Mouse (Mus musculus) forebrain, embryonic 14.5 days (tissue): ENCODE measurements around the gene Fut4. TPM values are rescaled to one million over a fixed set of nuclear protein-coding genes. Genes with fewer than 3 reads are reported as not detected.
A peak's percentile ranks its signal among the peaks of the same experiment; 100 is the strongest.

Source experiments
- ATAC-seq: fragments of 200-750 bp; cut with Nextera tagmentation; 2 replicates; pipeline ENCODE4 v1.8.0; 2017; ENCODE audit warnings: mild to moderate bottlenecking, moderate library complexity
- DNase-seq: peaks from one replicate; pipeline ENCODE4 v3.0.0-alpha.2; 2015; ENCODE audit warnings: low spot score
- H3K27ac ChIP-seq: fragments of 300-500 bp; sonication (generic); 2 replicates; pipeline ENCODE4 v1.5.1; 2014; ENCODE audit warnings: low read depth, mild to moderate bottlenecking, control low read depth, low read length, moderate library complexity
- H3K27me3 ChIP-seq: fragments of 300-500 bp; sonication (generic); replicated peaks from 2 replicates; pipeline ENCODE4 v1.6.1; 2014; ENCODE audit warnings: low read length, control low read depth, mixed read lengths; ENCODE audit not compliant: control insufficient read depth, insufficient read depth
- H3K36me3 ChIP-seq: fragments of 300-500 bp; sonication (generic); 2 replicates; pipeline ENCODE4 v1.6.1; 2014; ENCODE audit warnings: low read length, control low read depth; ENCODE audit not compliant: control insufficient read depth, insufficient read depth
- H3K4me1 ChIP-seq: fragments of 300-500 bp; sonication (generic); 2 replicates; pipeline ENCODE4 v1.6.1; 2014; ENCODE audit warnings: antibody characterized with exemption, low read length, control low read depth; ENCODE audit not compliant: control insufficient read depth, insufficient read depth
- H3K4me2 ChIP-seq: fragments of 300-500 bp; sonication (generic); 2 replicates; pipeline ENCODE4 v1.6.1; 2014; ENCODE audit warnings: mild to moderate bottlenecking, control low read depth, low read length
- H3K4me3 ChIP-seq: fragments of 300-500 bp; sonication (generic); 2 replicates; pipeline ENCODE4 v1.5.1; 2014; ENCODE audit warnings: low read depth, low read length, control low read depth
- H3K9ac ChIP-seq: fragments of 300-500 bp; sonication (generic); 2 replicates; pipeline ENCODE4 v1.6.1; 2014; ENCODE audit warnings: mild to moderate bottlenecking, low read length, control low read depth, moderate library complexity
- H3K9me3 ChIP-seq: fragments of 300-500 bp; sonication (generic); replicated peaks from 2 replicates; pipeline ENCODE4 v1.6.1; 2016; ENCODE audit warnings: low read length, control low read depth, mixed read lengths; ENCODE audit not compliant: control insufficient read depth
- WGBS: fragments of 180-500 bp; shearing (Covaris S2); extraction: QIAGEN DNeasy Blood & Tissue Kit; methylation state at CpG from one replicate; pipeline ENCODE4 v1.1.7; 2014; 5-methylcytosine and 5-hydroxymethylcytosine counted together
- polyA plus RNA-seq: library from polyadenylated mRNA; unstranded; fragments of >200 nt; fragmentation: Nextera tagmentation; extraction: Ambion mirVana; gene quantifications from 2 replicates; pipeline ENCODE4 v1.2.1, GENCODE M21; 2014

Gene Fut4
- 0.36 and 0.58 TPM in 2 replicates for polyA plus RNA-seq

DNA sequence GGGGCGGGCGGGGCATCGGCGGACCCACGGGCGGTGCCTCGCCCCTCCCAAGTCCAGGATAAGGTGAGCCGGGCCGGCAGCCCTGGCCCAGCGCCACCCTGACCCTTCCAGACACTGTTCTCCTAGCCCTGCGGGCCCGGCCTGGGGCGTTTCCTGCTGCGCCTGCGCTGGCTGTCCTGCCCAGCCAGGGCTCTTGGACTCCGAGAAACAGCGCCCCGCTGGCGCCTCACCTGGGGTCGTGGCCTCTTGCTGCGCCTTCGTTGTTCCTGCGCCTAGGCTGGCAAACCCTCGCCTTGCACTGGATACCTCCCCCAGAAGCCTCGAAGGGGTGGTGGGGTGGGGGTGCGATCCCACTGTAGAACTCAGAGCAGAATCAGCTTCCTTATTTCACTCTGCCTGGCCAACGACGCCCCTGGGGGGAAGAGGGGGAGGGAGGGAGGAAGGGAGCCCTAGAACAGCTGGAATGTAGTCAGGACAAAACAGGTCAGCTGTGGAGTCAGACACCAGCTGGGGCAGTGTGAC, at the start of gene Fut4:
Gene Fut4 (minus strand): TSS at position 393 of the 522 bp plus-strand sequence.
- H3K9ac ChIP-seq = peak within 1 kb of the TSS; percentile 61
- H3K9me3 ChIP-seq = no peaks in the 10 kb centered on the region
- peak; percentile 20 for DNase-seq

DNA sequence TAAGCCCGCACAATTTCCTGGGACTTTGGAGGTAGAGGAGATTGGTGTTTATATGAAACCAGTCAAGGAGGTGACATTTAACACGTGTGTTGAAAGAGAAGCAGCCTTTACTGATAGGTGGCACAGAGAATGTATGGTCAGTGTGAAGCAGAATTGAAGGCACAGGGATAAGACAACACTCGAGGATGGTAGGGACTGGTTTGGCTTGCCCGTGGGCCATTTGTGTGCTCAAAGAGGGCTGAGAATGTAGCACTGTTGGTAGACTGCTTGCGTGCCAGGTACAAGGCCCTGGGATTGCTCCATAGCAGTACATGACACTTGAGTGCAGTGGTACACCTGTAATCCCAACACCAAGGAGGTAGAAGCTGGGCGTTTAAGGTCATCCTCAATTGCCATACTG, 35.2 kb upstream of the Fut4 start:
- Histone ChIP-seq H3K4me3 (no peak overlapping the region), H3K9me3 (no peaks in the 10 kb centered on the region), H3K27me3 (no peaks in the 10 kb centered on the region), H3K9ac (no peak overlapping the region), H3K4me1 (peaks cover 3% of the 10 kb centered on the region; the same call in 1 of the 2 replicates), H3K4me2 (no peak overlapping the region), H3K27ac (no peak overlapping the region), H3K36me3 (peaks cover 44% of the 10 kb centered on the region)
- no peak for DNase-seq
- no peak for ATAC-seq
- 89% methylated on average over 6 of the region's 6 CpGs for WGBS

More for the DNA sequence above, at the start of gene Fut4:
- Histone ChIP-seq H3K4me3 (peak within 1 kb of the TSS; percentile 44), H3K27ac (no peak within 1 kb of the TSS), H3K27me3 (peaks cover 8% of the 10 kb centered on the region; the same call in 1 of the 2 replicates), H3K36me3 (no peaks in the 10 kb centered on the region), H3K4me2 (peak within 1 kb of the TSS; percentile 86), H3K4me1 (no peaks in the 10 kb centered on the region)
- 0% methylated on average over 22 of the region's 28 CpGs for WGBS
- ATAC-seq = peak; percentile 64

DNA sequence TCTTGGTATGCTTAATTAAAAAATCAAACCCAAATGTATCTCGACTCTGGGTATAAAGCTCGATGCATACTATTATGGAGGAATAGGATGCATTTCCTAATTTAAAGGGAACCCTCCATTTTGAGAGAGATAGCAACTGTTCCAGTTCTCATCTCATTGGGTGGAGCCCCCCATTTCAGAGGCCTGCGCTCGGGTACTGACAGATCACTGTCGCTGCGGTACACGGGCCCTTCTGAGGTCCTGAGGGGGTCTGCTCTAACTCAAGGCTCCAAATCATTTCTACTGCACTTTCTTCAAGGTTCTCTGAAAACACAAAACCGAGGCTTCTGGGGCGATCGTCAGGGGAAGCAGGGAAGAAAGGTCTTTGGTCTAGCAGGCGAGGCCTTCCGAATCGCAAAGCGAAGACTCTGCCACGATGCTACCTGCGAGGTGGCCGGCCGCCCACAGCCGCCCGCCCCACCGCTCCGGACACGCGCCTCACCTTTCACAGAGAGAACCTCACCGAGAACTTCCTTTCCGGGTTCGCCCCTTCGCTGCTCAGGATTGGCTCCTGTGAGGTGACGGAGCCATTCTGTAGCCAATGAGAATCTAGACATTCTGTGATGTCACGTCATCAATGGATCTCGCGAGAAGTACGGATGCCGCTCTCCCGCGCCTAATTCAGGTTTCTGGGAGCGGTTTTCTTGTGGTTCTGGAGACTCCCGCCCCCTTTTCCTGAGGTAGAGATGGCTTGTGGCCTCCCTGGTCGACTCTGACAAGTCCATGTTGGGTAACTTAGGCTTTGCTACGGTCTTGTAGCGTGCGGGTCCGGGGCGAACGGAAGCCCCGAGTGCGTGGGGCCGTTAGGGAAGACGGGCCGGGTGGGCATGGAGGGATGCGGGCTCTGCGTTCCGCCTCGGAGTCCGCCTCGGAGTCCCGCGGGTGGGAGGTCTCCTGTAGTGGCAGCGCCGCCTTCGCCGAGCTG, 32.1 kb upstream of the Fut4 start, which contains the start of the genes Mre11a and Ankrd49:
Gene Mre11a (plus strand): TSS at position 616 of the 964 bp plus-strand sequence.
Gene Ankrd49 (minus strand): TSS at position 818 of the 964 bp plus-strand sequence.
- peak within 1 kb of the TSS; percentile 72 for H3K4me2 ChIP-seq
- peak; percentile 100 for ATAC-seq
- no peaks in the 10 kb centered on the region for H3K9me3 ChIP-seq
- H3K36me3 ChIP-seq = peaks cover 45% of the 10 kb centered on the region
- no peaks in the 10 kb centered on the region for H3K27me3 ChIP-seq
- peaks cover 3% of the 10 kb centered on the region; the same call in 1 of the 2 replicates for H3K4me1 ChIP-seq
- peak within 1 kb of the TSS; percentile 60 for H3K4me3 ChIP-seq
- peak; percentile 99 for DNase-seq
- H3K9ac ChIP-seq = peak within 1 kb of the TSS; percentile 83
- under 1% methylated on average over 62 of the region's 62 CpGs for WGBS
- peak within 1 kb of the TSS; percentile 93 for H3K27ac ChIP-seq

DNA sequence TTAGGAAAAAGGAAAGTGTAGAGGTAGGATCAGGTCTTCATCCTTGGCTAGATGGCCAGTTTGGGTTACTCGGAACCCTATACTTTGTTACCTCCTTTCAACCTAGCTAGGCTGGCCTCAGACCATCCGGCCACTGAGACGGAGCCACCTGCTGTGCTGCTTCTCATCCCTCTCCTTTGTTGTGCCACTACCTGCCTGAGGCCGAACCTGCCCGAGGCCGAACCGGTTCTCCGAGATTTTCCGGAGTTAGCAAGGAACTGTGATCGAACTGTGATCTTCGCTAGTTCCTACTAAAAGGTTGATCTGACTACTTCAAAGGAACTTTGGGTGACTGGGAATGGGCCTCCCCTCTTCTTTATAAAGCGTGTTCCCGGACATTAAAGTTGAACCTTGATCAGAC, 26.1 kb upstream of the Fut4 start:
- Histone ChIP-seq H3K4me3 (no peak overlapping the region), H3K9me3 (no peaks in the 10 kb centered on the region), H3K36me3 (peaks cover 25% of the 10 kb centered on the region), H3K4me1 (no peaks in the 10 kb centered on the region), H3K27ac (no peak overlapping the region), H3K4me2 (no peak overlapping the region), H3K27me3 (no peaks in the 10 kb centered on the region), H3K9ac (no peak overlapping the region)
- no peak for DNase-seq
- no peak for ATAC-seq
- WGBS = 34% methylated on average over 13 of the region's 13 CpGs

DNA sequence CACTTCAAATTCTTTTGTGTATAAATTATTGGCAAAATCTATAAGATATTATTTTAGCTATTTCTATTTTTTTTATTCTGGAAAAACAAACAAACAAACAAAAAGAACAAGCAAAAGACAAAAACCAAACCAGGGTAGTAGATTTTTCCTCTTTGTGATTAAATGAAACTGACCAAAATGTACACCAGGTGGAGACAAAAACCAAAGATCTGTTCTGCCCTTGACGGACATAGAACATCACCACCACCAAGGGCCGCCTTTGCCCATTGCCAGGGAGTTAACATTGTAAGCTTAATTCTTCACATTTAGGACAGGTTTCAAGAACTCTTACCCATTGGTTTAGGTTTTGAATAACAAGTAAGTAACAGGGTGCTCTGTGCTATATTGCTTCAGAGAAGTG, 21.6 kb upstream of the Fut4 start:
- no peaks in the 10 kb centered on the region for H3K27me3 ChIP-seq
- H3K27ac ChIP-seq = no peak overlapping the region
- ATAC-seq (no peak), DNase-seq (no peak)
- no peaks in the 10 kb centered on the region for H3K36me3 ChIP-seq
- H3K4me1 ChIP-seq = 0 out of 2 replicates have a peak, but pooled peaks cover 3% of the 10 kb centered on the region
- 55% methylated on average over 2 of the region's 2 CpGs for WGBS
- no peaks in the 10 kb centered on the region for H3K9me3 ChIP-seq
- H3K4me3 ChIP-seq = no peak overlapping the region
- no peak overlapping the region for H3K4me2 ChIP-seq
- no peak overlapping the region for H3K9ac ChIP-seq

DNA sequence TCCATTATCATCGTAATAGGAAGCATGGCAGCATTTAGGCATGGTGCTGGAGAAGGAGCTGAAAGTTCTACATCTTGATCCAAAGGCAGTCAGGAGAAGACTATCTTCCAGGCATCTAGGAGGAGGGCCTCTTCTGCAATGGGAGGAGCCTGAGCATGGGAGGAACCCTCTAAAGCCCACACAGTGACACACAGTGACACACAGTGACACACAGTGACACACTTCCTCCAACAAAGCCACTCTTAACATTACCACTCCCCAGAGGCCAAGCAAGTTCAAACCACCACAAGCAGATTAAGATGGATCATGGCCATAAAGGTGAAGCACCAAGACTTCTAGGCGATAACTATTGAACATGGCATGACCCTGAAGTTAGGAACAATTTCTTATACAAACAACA, 19.9 kb upstream of the Fut4 start:
- Histone ChIP-seq H3K36me3 (no peaks in the 10 kb centered on the region), H3K9ac (no peak overlapping the region), H3K4me1 (0 out of 2 replicates have a peak, but pooled peaks cover 3% of the 10 kb centered on the region), H3K4me3 (no peak overlapping the region), H3K9me3 (no peaks in the 10 kb centered on the region), H3K27ac (no peak overlapping the region), H3K27me3 (no peaks in the 10 kb centered on the region), H3K4me2 (no peak overlapping the region)
- ATAC-seq (no peak), DNase-seq (no peak)
- 95% methylated on average over 2 of the region's 2 CpGs for WGBS

DNA sequence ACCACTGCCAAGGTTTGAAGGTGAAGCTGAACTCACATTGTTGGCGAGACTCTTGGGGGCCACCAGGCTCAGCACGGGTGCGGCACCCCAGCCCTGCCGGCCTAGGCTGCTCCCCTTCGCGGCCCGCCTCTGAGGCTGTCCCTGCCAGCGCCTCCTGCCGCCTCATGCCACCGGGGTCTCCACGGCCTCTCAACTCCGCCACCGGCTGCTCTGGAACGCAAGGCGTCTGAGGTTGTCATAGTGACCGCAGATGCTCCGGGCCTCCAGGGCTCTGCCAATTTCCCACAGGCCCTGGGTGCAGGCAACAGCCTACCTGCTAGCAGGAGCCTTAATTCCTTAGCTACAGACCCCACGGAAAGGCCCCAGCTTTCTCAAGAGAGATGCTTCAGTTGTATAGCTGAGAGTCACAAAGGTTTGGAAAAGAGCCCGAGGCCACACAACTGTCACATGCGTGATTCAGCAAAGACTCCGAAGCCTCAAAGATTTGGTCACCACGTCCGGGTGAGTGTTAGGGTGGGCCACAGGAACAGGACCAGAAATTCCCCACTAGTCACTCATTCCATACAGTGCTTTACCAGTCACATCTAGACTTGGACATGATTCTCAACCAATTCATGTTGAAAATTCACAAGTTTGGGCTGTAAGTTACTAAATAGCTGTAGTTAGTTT, 18.7 kb upstream of the Fut4 start, which contains the start of gene 1700012B09Rik:
Gene 1700012B09Rik (minus strand): TSS at position 228 of the 669 bp plus-strand sequence.
- Histone ChIP-seq H3K4me2 (no peak within 1 kb of the TSS), H3K27me3 (no peaks in the 10 kb centered on the region), H3K4me3 (no peak within 1 kb of the TSS), H3K4me1 (0 out of 2 replicates have a peak, but pooled peaks cover 3% of the 10 kb centered on the region), H3K27ac (no peak within 1 kb of the TSS), H3K36me3 (no peaks in the 10 kb centered on the region), H3K9ac (peak within 1 kb of the TSS; percentile 37; the same call in 1 of the 2 replicates), H3K9me3 (no peaks in the 10 kb centered on the region)
- peak; percentile 20 for DNase-seq
- WGBS = 16% methylated on average over 23 of the region's 23 CpGs
- ATAC-seq = peak; percentile 67

DNA sequence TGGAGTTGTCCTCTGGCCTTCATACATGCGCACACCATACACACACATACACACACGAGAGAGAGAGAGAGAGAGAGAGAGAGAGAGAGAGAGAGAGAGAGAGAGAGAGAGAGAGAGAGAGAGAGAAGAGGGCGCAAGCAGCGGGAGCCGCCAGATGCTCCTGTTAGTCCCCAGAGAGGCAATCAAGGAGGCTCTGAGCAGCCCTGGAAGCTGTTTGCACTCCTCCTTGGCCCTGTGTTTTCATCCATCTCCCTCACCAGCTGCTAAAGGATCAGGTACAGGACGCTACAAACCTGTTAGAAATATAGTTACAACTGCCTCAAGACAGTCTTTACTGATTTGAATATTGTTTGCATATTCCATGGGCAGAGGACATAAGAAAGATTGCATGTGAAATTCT, 17.6 kb upstream of the Fut4 start:
- WGBS = 65% methylated on average over 6 of the region's 6 CpGs
- H3K9ac ChIP-seq = no peak overlapping the region
- no peaks in the 10 kb centered on the region for H3K36me3 ChIP-seq
- H3K4me2 ChIP-seq = no peak overlapping the region
- 0 out of 2 replicates have a peak, but pooled peaks cover 3% of the 10 kb centered on the region for H3K4me1 ChIP-seq
- H3K9me3 ChIP-seq = no peaks in the 10 kb centered on the region
- H3K27ac ChIP-seq = no peak overlapping the region
- no peak overlapping the region for H3K4me3 ChIP-seq
- DNase-seq (no peak), ATAC-seq (no peak)
- no peaks in the 10 kb centered on the region for H3K27me3 ChIP-seq
